Mouse (Mus musculus) neural tube, embryonic 13.5 days (tissue): ENCODE data around the gene Gm13276. TPM values are rescaled to one million over a fixed set of nuclear protein-coding genes. Genes with fewer than 3 reads are reported as not detected.
A peak's percentile ranks its signal among the peaks of the same experiment; 100 is the strongest.
"Not testable (repeated sequence)": the region's sequence is repeated elsewhere in the genome, so short reads cannot be mapped to it uniquely, and the experiment has no call there.

Experiments used
- ATAC-seq: fragments of 200-750 bp; cut with Nextera tagmentation; 2 replicates; pipeline ENCODE4 v1.8.0; 2017; ENCODE audit warnings: low read depth, mild to moderate bottlenecking, moderate TSS enrichment, moderate library complexity
- H3K27ac ChIP-seq: fragments of 300-500 bp; sonication (generic); replicated peaks from 2 replicates; pipeline ENCODE4 v1.5.1; 2015; ENCODE audit warnings: moderate library complexity, mild to moderate bottlenecking, inconsistent platforms
- H3K27me3 ChIP-seq: fragments of 300-500 bp; sonication (generic); 2 replicates; pipeline ENCODE4 v1.6.1; 2015; ENCODE audit warnings: mild to moderate bottlenecking, inconsistent platforms
- H3K36me3 ChIP-seq: fragments of 300-500 bp; sonication (generic); 2 replicates; pipeline ENCODE4 v1.6.1; 2015; ENCODE audit warnings: mild to moderate bottlenecking, inconsistent platforms
- H3K4me1 ChIP-seq: fragments of 300-500 bp; sonication (generic); replicated peaks from 2 replicates; pipeline ENCODE4 v1.6.1; 2015; ENCODE audit warnings: inconsistent platforms
- H3K4me2 ChIP-seq: fragments of 300-500 bp; sonication (generic); 2 replicates; pipeline ENCODE4 v1.6.1; 2015; ENCODE audit warnings: inconsistent platforms, mild to moderate bottlenecking, moderate library complexity
- H3K4me3 ChIP-seq: fragments of 300-500 bp; sonication (generic); 2 replicates; pipeline ENCODE4 v1.5.1; 2015; ENCODE audit warnings: mild to moderate bottlenecking, inconsistent platforms
- H3K9ac ChIP-seq: fragments of 300-500 bp; sonication (generic); 2 replicates; pipeline ENCODE4 v1.6.1; 2015; ENCODE audit warnings: moderate library complexity, mild to moderate bottlenecking, inconsistent platforms
- H3K9me3 ChIP-seq: fragments of 300-500 bp; sonication (generic); 2 replicates; pipeline ENCODE4 v1.6.1; 2016; ENCODE audit warnings: inconsistent platforms
- WGBS: fragments of 180-500 bp; shearing (Covaris S2); methylation state at CpG from one replicate; pipeline ENCODE4 v1.1.7; 2015; 5-methylcytosine and 5-hydroxymethylcytosine counted together
- polyA plus RNA-seq: library from polyadenylated mRNA; unstranded; fragments of >200 nt; fragmentation: Nextera tagmentation; extraction: Ambion mirVana; gene quantifications from 2 replicates; pipeline ENCODE4 v1.2.1, GENCODE M21; 2015

Gm13276 gene
- polyA plus RNA-seq, 1 experiment from 2014 or later: not detected

DNA sequence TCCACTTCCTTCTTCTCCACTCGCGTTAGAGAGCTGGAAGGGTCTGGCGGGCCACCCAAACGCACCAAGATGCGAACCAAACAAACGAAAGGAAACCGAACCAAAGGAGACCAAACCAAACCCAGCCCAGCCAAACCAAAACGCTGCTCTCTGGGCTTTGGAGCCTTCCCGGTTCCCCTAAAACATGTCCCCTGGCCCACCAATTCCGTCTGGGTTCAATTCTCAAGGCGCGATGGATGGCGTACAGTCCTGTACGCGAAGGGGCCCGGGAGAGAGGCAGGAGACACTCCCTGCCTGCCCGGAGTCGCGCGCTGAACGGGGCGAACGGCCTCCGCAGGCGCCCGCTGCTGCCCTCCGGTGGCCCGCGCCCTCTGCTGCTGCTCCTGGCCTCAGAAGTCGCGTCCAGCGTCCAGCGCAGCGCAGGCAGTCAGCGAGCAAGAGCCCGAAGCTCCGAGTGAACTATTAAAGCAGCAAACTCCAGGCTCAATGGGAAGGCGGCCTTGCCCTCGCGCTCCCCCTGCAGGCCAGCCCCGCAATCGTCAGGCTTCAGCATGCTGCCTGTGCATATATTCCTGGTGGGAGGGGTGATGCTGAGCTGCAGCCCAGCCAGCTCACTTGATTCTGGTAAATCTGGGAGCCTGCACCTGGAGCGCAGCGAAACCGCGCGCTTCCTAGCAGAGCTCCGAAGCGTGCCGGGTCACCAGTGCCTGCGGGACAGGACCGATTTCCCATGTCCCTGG lies 8.6 kb downstream of the Gm13276 start, which contains the start of gene Gm13275:
Gene Gm13275, plus strand, starts transcription at position 552 of the 740 bp plus-strand sequence.
- H3K27me3 ChIP-seq, ATAC-seq, H3K4me1 ChIP-seq, H3K9ac ChIP-seq, H3K36me3 ChIP-seq, H3K9me3 ChIP-seq, H3K4me2 ChIP-seq, H3K4me3 ChIP-seq, H3K27ac ChIP-seq: not testable (repeated sequence)
- WGBS: 2% methylated on average over 12 of the region's 52 CpGs

DNA sequence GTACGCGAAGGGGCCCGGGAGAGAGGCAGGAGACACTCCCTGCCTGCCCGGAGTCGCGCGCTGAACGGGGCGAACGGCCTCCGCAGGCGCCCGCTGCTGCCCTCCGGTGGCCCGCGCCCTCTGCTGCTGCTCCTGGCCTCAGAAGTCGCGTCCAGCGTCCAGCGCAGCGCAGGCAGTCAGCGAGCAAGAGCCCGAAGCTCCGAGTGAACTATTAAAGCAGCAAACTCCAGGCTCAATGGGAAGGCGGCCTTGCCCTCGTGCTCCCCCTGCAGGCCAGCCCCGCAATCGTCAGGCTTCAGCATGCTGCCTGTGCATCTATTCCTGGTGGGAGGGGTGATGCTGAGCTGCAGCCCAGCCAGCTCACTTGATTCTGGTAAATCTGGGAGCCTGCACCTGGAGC lies 11.6 kb downstream of the Gm13276 start, which contains the start of gene Gm13279:
Gene Gm13279, plus strand, starts transcription at position 301 of the 400 bp plus-strand sequence.
- ATAC-seq: not testable (repeated sequence)

DNA sequence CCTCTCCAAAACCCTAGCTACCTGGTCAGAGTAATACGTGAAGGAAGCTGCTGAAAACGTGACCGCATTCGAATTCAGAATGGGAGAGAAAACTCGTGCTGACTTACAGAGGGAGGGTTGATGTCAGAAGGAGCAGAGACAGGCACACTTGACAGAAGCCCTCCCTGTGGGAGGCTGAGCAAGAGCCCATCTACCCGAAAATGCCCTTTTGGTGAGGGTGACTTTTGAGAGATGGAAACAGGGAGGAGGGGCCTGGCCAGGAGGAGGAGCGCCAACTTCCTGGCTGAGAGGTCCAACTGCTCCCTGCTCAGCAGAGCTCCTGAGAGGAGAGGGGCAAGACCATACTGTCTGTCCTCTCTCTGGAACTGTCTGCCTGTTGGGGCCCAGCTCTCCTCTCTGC lies 13.9 kb downstream of the Gm13276 start, which contains the start of gene Gm13285:
Gene Gm13285, plus strand, starts transcription at position 301 of the 400 bp plus-strand sequence.
- not testable (repeated sequence) for H3K4me3 ChIP-seq, H3K4me2 ChIP-seq, H3K27ac ChIP-seq, H3K27me3 ChIP-seq, H3K4me1 ChIP-seq, ATAC-seq, H3K9ac ChIP-seq, H3K36me3 ChIP-seq, H3K9me3 ChIP-seq
- 19% methylated on average over 5 of the region's 7 CpGs for WGBS

More for the DNA sequence above, 11.6 kb downstream of the Gm13276 start, which contains the start of gene Gm13279:
- not testable (repeated sequence) for H3K9me3 ChIP-seq, H3K4me3 ChIP-seq, H3K4me1 ChIP-seq, H3K27ac ChIP-seq, H3K27me3 ChIP-seq, H3K4me2 ChIP-seq, H3K36me3 ChIP-seq, H3K9ac ChIP-seq
- WGBS: no CpG with 5 or more reads among the region's 28 CpGs

DNA sequence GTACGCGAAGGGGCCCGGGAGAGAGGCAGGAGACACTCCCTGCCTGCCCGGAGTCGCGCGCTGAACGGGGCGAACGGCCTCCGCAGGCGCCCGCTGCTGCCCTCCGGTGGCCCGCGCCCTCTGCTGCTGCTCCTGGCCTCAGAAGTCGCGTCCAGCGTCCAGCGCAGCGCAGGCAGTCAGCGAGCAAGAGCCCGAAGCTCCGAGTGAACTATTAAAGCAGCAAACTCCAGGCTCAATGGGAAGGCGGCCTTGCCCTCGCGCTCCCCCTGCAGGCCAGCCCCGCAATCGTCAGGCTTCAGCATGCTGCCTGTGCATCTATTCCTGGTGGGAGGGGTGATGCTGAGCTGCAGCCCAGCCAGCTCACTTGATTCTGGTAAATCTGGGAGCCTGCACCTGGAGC lies 17.4 kb downstream of the Gm13276 start, which contains the start of gene Gm13287:
Gene Gm13287, plus strand, starts transcription at position 301 of the 400 bp plus-strand sequence.
- H3K9ac ChIP-seq, H3K27me3 ChIP-seq, H3K4me1 ChIP-seq, H3K36me3 ChIP-seq, H3K4me2 ChIP-seq, ATAC-seq, H3K4me3 ChIP-seq, H3K27ac ChIP-seq, H3K9me3 ChIP-seq: not testable (repeated sequence)
- no CpG with 5 or more reads among the region's 29 CpGs for WGBS

DNA sequence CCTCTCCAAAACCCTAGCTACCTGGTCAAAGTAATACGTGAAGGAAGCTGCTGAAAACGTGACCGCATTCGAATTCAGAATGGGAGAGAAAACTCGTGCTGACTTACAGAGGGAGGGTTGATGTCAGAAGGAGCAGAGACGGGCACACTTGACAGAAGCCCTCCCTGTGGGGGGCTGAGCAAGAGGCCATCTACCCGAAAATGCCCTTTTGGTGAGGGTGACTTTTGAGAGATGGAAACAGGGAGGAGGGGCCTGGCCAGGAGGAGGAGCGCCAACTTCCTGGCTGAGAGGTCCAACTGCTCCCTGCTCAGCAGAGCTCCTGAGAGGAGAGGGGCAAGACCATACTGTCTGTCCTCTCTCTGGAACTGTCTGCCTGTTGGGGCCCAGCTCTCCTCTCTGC lies 19.7 kb downstream of the Gm13276 start, which contains the start of gene Gm13288:
Gene Gm13288, plus strand, starts transcription at position 301 of the 400 bp plus-strand sequence.
- peaks cover 13% of the 10 kb centered on the region for H3K27me3 ChIP-seq
- not testable (repeated sequence) for ATAC-seq, H3K36me3 ChIP-seq, H3K27ac ChIP-seq, H3K9ac ChIP-seq, H3K9me3 ChIP-seq, H3K4me1 ChIP-seq
- WGBS: no CpG with 5 or more reads among the region's 8 CpGs
- peak within 1 kb of the TSS; percentile 22; the same call in 1 of the 2 replicates for H3K4me3 ChIP-seq
- peak within 1 kb of the TSS; percentile 45 for H3K4me2 ChIP-seq

DNA sequence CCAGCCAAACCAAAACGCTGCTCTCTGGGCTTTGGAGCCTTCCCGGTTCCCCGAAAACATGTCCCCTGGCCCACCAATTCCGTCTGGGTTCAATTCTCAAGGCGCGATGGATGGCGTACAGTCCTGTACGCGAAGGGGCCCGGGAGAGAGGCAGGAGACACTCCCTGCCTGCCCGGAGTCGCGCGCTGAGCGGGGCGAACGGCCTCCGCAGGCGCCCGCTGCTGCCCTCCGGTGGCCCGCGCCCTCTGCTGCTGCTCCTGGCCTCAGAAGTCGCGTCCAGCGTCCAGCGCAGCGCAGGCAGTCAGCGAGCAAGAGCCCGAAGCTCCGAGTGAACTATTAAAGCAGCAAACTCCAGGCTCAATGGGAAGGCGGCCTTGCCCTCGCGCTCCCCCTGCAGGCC lies 20.3 kb downstream of the Gm13276 start:
- peaks cover 13% of the 10 kb centered on the region for H3K27me3 ChIP-seq
- not testable (repeated sequence) for H3K9ac ChIP-seq, ATAC-seq, H3K36me3 ChIP-seq, H3K27ac ChIP-seq, H3K4me1 ChIP-seq, H3K9me3 ChIP-seq
- H3K4me2 ChIP-seq: peak overlapping the region; percentile 45
- H3K4me3 ChIP-seq: peak overlapping the region; percentile 22; the same call in 1 of the 2 replicates
- WGBS: 0% methylated on average over 13 of the region's 34 CpGs

DNA sequence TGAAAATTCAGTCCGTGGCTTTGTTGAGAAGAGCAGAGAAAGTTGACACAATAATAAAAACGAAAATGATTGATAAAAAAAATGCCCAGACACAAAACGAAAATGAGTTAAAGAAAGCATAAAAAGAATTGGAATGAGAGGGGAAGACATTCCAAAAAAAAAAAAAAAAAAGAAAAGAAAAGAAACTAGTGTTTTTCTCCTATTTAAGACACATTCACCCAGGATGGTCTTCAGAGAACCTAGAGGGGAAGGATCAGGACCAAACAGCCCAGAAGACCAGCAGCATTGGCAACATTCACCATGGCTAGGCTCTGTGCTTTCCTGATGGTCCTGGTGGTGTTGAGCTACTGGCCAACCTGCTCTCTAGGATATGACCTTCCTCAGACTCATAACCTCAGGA lies 30.4 kb downstream of the Gm13276 start, which contains the start of gene Ifna7:
Gene Ifna7, plus strand, starts transcription at position 301 of the 400 bp plus-strand sequence.
- no peaks in the 10 kb centered on the region for H3K27me3 ChIP-seq
- H3K4me2 ChIP-seq: no peak within 1 kb of the TSS
- H3K9me3 ChIP-seq: no peaks in the 10 kb centered on the region
- no peaks in the 10 kb centered on the region for H3K36me3 ChIP-seq
- WGBS: 63% methylated on average over 3 of the region's 3 CpGs
- H3K4me3 ChIP-seq: no peak within 1 kb of the TSS
- H3K4me1 ChIP-seq: no peaks in the 10 kb centered on the region
- H3K9ac ChIP-seq: no peak within 1 kb of the TSS
- no peak for ATAC-seq
- no peak within 1 kb of the TSS for H3K27ac ChIP-seq

DNA sequence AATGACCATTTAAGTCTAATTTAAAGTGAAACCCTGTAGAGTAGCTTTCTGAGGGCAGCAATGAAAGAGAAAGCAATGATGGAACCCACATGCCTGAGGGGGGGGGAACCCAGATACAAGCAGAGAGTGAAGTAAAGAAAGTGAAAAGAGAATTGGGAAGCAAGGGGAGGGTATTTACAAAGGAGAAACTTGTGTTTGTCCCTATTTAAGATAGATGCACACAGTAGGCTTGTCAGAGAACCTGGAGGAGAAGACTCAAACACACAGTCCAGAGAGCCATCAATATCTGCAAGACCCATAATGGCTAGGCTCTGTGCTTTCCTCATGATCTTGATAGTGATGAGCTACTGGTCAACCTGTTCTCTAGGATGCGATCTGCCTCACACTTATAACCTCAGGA lies 34.1 kb downstream of the Gm13276 start, which contains the start of gene Ifna11:
Gene Ifna11, plus strand, starts transcription at position 301 of the 400 bp plus-strand sequence.
- Histone ChIP-seq H3K27ac (no peak within 1 kb of the TSS), H3K9me3 (no peaks in the 10 kb centered on the region), H3K4me2 (no peak within 1 kb of the TSS), H3K36me3 (no peaks in the 10 kb centered on the region), H3K27me3 (no peaks in the 10 kb centered on the region), H3K4me1 (no peaks in the 10 kb centered on the region), H3K4me3 (no peak within 1 kb of the TSS), H3K9ac (no peak within 1 kb of the TSS)
- WGBS: 81% methylated on average over 1 of the region's 1 CpGs
- no peak for ATAC-seq

DNA sequence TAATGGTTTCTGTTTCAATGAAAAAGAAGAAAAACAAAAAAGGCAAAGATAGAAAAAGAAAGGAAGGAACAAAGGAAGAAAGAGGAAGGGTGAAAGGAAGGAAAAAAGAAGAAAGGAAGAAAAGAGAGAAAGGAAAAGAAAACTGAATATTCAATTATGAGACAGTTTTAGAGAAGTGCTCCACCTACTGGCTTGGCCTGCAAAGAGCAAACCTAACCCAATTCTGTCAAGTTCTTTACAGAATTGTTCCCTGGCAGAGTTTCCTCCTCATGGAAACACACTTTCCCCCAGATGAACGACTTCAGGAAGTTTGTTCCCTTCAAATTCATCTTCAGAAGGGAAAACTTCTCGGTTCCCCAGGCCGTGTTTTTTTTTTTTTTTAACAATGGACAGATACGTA lies 37.5 kb downstream of the Gm13276 start:
- H3K36me3 ChIP-seq: no peaks in the 10 kb centered on the region
- H3K4me2 ChIP-seq: no peak overlapping the region
- no peak overlapping the region for H3K27ac ChIP-seq
- WGBS: 26% methylated on average over 4 of the region's 4 CpGs
- H3K27me3 ChIP-seq: no peaks in the 10 kb centered on the region
- H3K4me1 ChIP-seq: no peaks in the 10 kb centered on the region
- no peaks in the 10 kb centered on the region for H3K9me3 ChIP-seq
- no peak for ATAC-seq
- no peak overlapping the region for H3K4me3 ChIP-seq
- H3K9ac ChIP-seq: no peak overlapping the region

DNA sequence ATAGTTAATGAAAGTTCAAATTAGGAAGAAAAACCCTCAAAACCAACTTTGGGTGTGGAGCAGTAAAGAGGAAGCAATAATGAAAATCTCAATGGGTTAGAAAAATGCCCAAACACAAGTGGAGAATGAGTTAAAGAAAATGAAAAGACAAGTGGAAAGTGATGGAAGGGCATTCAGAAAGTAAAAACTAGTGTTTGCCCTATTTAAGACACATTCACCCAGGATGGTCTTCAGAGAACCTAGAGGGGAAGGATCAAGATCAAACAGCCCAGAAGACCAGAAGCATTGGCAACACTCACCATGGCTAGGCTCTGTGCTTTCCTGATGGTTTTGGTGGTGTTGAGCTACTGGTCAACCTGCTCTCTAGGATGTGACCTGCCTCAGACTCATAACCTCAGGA lies 41.6 kb downstream of the Gm13276 start, which contains the start of gene Ifna6:
Gene Ifna6, plus strand, starts transcription at position 301 of the 400 bp plus-strand sequence.
- not testable (repeated sequence) for H3K4me1 ChIP-seq, ATAC-seq, H3K27ac ChIP-seq, H3K27me3 ChIP-seq, H3K9ac ChIP-seq, H3K9me3 ChIP-seq, H3K4me3 ChIP-seq, H3K36me3 ChIP-seq, H3K4me2 ChIP-seq

DNA sequence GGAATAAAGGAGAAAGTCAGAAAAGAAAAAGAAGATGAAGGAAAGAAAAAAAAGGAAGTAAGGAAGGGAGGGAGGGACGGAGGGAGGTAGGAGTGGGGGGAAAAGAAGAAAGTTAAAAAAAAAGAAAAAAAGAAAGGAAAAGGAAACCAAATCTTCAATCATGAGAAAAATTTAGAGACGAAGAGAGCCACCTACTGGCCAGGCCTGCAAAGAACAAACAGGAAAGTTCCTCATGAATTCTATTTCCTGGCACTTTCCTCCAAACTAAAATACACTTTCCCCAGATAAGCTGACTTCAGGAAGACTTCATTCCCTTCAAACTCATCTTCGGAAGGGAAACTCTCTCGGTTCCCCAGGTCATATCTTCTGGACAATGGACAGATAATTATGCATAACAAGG lies 45.0 kb downstream of the Gm13276 start:
- Histone ChIP-seq H3K9ac (no peak overlapping the region), H3K27me3 (no peaks in the 10 kb centered on the region), H3K36me3 (no peaks in the 10 kb centered on the region), H3K27ac (no peak overlapping the region), H3K4me3 (no peak overlapping the region), H3K9me3 (no peaks in the 10 kb centered on the region), H3K4me1 (no peaks in the 10 kb centered on the region), H3K4me2 (no peak overlapping the region)
- no peak for ATAC-seq
- WGBS: 24% methylated on average over 4 of the region's 4 CpGs

DNA sequence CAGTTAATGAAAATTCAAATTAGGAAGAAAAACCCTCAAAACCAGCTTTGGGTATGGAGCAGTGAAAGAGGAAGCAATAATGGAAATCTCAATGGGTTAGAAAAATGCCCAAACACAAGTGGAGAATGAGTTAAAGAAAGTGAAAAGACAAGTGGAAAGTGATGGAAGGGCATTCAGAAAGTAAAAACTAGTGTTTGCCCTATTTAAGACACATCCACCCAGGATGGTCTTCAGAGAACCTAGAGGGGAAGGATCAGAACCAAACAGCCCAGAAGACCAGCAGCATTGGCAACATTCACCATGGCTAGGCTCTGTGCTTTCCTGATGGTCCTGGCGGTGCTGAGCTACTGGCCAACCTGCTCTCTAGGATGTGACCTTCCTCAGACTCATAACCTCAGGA lies 49.7 kb downstream of the Gm13276 start, which contains the start of gene Ifna5:
Gene Ifna5, plus strand, starts transcription at position 301 of the 400 bp plus-strand sequence.
- H3K4me2 ChIP-seq, H3K4me3 ChIP-seq, H3K9ac ChIP-seq, ATAC-seq, H3K4me1 ChIP-seq, H3K9me3 ChIP-seq, H3K27me3 ChIP-seq, H3K27ac ChIP-seq, H3K36me3 ChIP-seq: not testable (repeated sequence)
- 86% methylated on average over 1 of the region's 1 CpGs for WGBS
